Mouse (Mus musculus) G1E-ER4 (cell line): ENCODE data around the gene Lrig1. TPM values are rescaled to one million over a fixed set of nuclear protein-coding genes. Genes with fewer than 3 reads are reported as not detected.

ENCODE experiments used
- GATA1 ChIP-seq: IDR thresholded peaks from one replicate; pipeline ENCODE4 v1.8.0; 2012; ENCODE audit warnings: low read length, inconsistent platforms
- polyA plus RNA-seq: library from polyadenylated mRNA; stranded (reverse); fragments of >175 nt; gene quantifications from 2 replicates; pipeline ENCODE4 v1.2.3, GENCODE M21; 2012

Lrig1 gene
- polyA plus RNA-seq, 1 experiment = 3.7 TPM

GRCm38 (mm10) chr6:94627714-94628595 lies 72.0 kb downstream of the Lrig1 start:
- no peak for TF ChIP-seq GATA1

- no peak for TF ChIP-seq GATA1
Observed at GRCm38 (mm10) chr6:94626807-94627206, 73.2 kb downstream of the Lrig1 start.

GRCm38 (mm10) chr6:94625896-94626295 lies 74.1 kb downstream of the Lrig1 start:
- no peak for TF ChIP-seq GATA1

GRCm38 (mm10) chr6:94624543-94624942 lies 75.4 kb downstream of the Lrig1 start:
- TF ChIP-seq GATA1 = no peak

GRCm38 (mm10) chr6:94622983-94623382 lies 77.0 kb downstream of the Lrig1 start:
- TF ChIP-seq GATA1 = no peak

GRCm38 (mm10) chr6:94620801-94621301 lies 79.1 kb downstream of the Lrig1 start:
- TF ChIP-seq GATA1 = no peak

GRCm38 (mm10) chr6:94620287-94620686 lies 79.7 kb downstream of the Lrig1 start:
- no peak for TF ChIP-seq GATA1

- TF ChIP-seq GATA1 = no peak
Observed at GRCm38 (mm10) chr6:94618671-94619070, 81.3 kb downstream of the Lrig1 start.

- TF ChIP-seq GATA1 = no peak
Observed at GRCm38 (mm10) chr6:94615936-94616335, 84.0 kb downstream of the Lrig1 start.

- no peak for TF ChIP-seq GATA1
Observed at GRCm38 (mm10) chr6:94614346-94614745, 85.6 kb downstream of the Lrig1 start.

GRCm38 (mm10) chr6:94613235-94613895 lies 86.6 kb downstream of the Lrig1 start:
- TF ChIP-seq GATA1 = no peak

- no peak for TF ChIP-seq GATA1
Observed at GRCm38 (mm10) chr6:94604546-94604945, 95.4 kb downstream of the Lrig1 start.

GRCm38 (mm10) chr6:94604072-94604471 lies 95.9 kb downstream of the Lrig1 start:
- TF ChIP-seq GATA1 = no peak

GRCm38 (mm10) chr6:94601811-94602210 lies 98.1 kb downstream of the Lrig1 start:
- no peak for TF ChIP-seq GATA1

- no peak for TF ChIP-seq GATA1
Observed at GRCm38 (mm10) chr6:94601101-94601500, 98.9 kb downstream of the Lrig1 start.

GRCm38 (mm10) chr6:94599016-94599415 lies 100.9 kb downstream of the Lrig1 start:
- TF ChIP-seq GATA1 = no peak
